Mouse (Mus musculus) left cerebral cortex, adult 8-10 months (tissue): ENCODE measurements around the gene Atmin. TPM values are rescaled to one million over a fixed set of nuclear protein-coding genes. Genes with fewer than 3 reads are reported as not detected.
A peak's percentile ranks its signal among the peaks of the same experiment; 100 is the strongest.

Experiments
- DNase-seq, 2 experiments: peaks; one replicate each; pipeline ENCODE4 v3.0.0; 2022; ENCODE audit warnings: low spot score in 2 of 2
- total RNA-seq, 4 experiments: library from RNA; stranded (reverse); gene quantifications; 2 replicates each; pipeline ENCODE4 v1.2.4; 2022

The Atmin gene
- total RNA-seq, 4 experiments from 2014 or later = 66.7 to 75.1 (median 71.3) TPM

DNA sequence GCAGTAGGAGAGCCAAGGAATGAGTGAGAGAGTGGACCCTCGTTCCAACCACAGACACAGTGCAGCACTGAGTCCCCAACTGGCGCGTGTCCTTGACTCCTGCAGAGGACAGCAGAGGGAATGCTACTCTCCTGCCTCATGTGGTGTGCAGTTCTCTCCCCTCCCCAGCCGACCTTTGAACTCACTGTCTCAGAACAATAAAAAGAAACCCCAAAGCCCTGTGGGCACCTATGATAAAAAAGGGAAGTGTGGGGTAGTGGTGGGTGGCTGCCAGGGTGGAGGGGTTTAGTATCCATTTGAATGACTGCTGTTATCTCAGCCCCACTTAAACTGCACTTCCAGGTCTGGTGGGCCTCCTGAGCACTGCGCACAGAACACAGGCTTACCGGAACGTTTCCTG lies 4.4 kb downstream of the Atmin start:
- DNase-seq = no peak

DNA sequence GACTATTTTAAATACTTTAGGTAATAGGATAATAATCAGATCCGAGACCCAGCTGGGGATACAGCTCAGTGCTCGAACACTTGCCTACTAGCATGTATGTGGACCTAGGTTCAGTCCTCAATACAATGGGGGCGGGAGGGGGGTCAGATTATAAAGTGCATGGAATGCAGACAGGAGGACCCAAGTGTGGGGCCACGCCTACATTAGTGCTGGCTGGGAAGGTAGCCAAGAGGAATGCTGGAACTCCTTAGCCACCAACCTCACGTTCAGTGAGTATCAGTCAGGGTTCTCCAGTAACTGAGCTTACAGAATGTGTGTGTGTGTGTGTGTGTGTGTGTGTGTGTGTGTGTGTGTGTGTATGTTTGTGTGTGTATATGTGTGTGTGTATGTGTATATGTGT lies 8.2 kb downstream of the Atmin start:
- DNase-seq = no peak

DNA sequence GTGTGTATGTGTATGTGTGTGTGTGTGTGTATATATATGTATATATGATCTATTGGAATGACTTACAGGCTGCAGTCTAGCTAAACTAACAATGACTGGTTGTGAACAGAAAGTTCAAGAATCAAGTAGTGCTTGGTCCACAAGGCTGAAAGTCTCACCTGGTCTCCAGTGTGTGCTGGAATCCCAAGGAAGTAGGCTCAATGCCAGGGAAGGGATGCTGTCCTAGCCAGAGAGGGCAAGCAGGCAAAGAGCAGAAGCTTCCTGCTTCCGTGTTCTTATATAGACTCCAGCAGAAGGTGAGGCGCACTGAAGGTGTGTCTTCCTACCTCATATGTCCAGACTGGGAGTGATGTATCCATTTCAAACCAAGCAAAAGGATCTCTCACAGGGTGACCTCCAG lies 8.6 kb downstream of the Atmin start:
- DNase-seq = no peak

DNA sequence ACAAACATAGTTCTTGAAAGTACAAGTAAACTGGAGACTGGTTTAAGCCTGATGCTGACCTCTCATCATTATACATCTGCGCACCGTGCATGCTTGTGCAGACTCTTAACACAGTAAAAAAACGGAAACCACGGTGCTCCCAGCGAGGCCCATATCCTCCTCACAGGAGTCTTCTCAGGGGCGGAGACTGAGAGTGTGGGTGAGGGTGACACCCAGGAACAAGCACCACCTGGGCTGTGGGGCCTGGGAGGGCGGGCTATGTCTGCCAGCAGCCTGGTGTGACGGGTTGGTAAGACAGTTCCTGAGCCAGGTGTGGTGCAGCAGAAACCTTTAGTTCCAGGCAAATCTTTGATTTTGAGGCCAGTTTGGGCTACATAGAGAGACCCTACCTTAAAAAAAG lies 9.2 kb downstream of the Atmin start:
- DNase-seq = no peak

GRCm38 (mm10) chr8:116954415-116954814 lies 11.2 kb downstream of the Atmin start:
- DNase-seq = peak; percentile 53 to 95

DNA sequence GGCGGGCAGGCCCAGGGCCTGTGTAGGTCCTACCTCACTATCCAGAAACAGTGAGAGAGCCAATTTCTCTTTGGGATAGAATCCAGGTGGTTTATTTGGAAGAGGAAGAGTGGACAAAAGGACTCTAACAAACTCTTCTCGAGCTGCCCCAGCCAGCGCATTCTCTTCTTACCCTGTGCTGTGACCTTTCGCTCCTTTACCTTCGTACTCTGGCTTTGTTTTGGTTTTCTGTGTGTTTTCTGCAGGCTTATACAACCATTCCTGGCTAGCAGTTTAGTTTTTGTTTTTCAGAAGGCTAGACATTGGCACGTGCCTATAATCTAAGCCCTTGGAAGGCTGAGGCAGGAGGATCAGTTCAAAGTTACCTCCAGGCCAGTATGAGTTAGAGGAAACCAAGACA lies 26.3 kb downstream of the Atmin start:
- DNase-seq = no peak

- no peak for DNase-seq
Observed at GRCm38 (mm10) chr8:116975066-116975465, 31.9 kb downstream of the Atmin start.

DNA sequence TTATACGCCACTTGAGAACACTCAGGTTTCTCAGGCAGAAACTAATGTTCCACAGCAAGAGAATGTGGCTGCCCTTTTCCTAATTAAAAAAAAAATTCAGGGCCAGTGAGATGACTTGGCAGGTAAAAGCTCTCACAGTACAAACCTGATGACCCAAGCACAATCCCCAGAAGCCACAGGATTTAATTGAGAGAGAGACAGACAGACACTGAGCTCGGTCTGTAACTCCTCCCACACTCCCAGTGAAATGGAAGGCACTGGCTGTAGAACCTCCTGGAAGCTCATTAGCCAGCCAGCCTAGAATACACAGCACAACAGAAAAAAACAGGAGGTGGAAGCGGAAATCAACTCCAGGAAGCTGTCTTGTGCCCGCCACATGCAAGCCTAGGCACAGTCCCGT lies 32.4 kb downstream of the Atmin start:
- DNase-seq = no peak

GRCm38 (mm10) chr8:116978052-116978451 lies 34.9 kb downstream of the Atmin start:
- DNase-seq = no peak

DNA sequence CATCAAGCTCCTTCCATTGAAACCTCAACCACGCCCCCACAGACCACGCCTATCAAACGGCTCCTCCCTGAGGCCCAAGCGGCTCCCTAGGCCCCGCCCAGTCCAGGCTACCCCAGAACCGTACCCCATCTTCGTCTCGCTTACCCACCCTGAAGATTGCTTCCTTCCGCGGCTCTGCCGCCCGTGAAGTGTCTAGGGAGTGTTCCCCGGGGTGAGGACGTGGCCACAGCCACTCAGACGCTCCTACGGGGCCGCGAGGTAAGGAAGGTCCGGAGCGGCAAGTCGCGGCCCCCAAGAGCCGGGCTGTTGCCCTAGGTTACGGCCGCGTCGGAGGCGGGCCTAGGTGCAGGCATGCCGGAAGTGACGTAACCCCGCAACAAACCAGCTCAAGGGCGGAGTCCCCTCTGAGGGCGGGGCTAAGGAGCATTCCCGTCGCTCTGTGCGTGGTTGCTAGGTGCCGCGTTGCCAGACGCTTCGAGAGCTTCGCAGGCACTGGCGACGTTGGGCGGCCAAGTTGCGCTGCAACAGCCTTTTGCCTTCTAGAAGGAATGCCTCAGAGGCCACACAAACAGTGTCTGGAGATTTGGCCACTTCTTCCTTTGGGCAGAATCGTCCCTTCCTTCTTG lies 35.6 kb downstream of the Atmin start, which contains the start of gene 1700030J22Rik:
1700030J22Rik (minus strand) TSS at position 329 of the 626 bp plus-strand sequence.
- peak; percentile 97 for DNase-seq

- no peak for DNase-seq
Observed at GRCm38 (mm10) chr8:116980117-116980516, 36.9 kb downstream of the Atmin start.

GRCm38 (mm10) chr8:116989842-116990241 lies 46.6 kb downstream of the Atmin start:
- DNase-seq = no peak

- no peak for DNase-seq
Observed at GRCm38 (mm10) chr8:116991241-116991640, 48.0 kb downstream of the Atmin start.

- DNase-seq = no peak
Observed at GRCm38 (mm10) chr8:116992176-116992971, 49.2 kb downstream of the Atmin start.

DNA sequence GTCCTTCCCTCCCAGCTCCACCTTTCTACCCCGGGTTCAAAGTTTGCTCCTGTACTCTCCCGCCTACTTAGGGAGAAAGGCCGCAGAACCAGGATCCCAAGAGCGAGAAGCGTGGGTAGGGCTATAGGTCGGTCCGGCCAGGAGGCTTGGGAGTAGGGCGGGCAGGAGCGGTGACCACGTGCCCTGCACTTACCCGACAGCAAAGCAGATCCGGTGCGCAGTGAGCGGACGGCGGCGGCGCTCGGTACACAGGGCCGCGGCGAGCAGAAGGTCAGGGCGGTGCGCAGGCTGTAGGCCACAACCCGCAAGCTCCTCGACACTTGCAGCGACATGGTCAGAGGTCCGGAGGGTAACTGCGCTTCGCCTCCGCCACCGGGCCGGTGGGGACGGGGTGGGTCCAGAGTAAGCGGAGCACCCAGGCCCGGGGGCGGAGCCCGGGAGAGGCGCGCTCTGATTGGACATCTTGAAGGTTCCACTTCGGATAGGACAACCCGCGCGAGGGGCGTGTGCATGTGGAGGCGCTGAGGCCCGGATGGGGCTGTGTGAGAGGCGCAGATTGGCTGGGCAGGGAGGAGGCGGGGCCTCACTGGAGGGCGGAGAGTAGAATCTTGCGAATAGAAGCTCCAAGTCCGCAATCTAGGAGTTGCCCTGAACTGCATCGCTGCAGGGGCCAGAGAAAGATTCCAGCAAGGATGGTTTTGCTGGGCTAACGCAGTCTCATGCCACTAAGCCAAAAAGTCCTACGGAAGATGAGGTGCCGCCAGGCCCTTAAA lies 50.1 kb downstream of the Atmin start, which contains the start of gene Gcsh:
Gcsh (minus strand) TSS at position 443 of the 773 bp plus-strand sequence.
- DNase-seq = peak; percentile 91 to 98

- no peak for DNase-seq
Observed at GRCm38 (mm10) chr8:116994016-116994716, 51.0 kb downstream of the Atmin start.

Other genes with a start within 250 kb of the Atmin start
- gene Cdyl2, start 210.4 kb upstream of the Atmin start, total RNA-seq = 10 to 100 TPM; 13.9 to 16.7 (median 15.5) TPM
- 10 to 100 TPM; 12.9 to 18.6 (median 16.0) TPM for gene Cmc2, start 21.9 kb upstream of the Atmin start, total RNA-seq
- 1 to 10 TPM; 1.7 to 3.6 (median 2.7) TPM for gene Cenpn, start 21.7 kb upstream of the Atmin start, total RNA-seq
- gene 1700030J22Rik, start 35.6 kb downstream of the Atmin start, total RNA-seq = 10 to 100 TPM; 10.7 to 11.9 (median 11.3) TPM
- gene Gcsh, start 50.1 kb downstream of the Atmin start, total RNA-seq = 10 to 100 TPM; 40.5 to 44.8 (median 42.6) TPM
- gene Pkd1l2, start 139.1 kb downstream of the Atmin start, total RNA-seq = under 1 TPM; 0.07 to 0.23 (median 0.09) TPM
- not detected for gene Bco1, start 152.5 kb downstream of the Atmin start, total RNA-seq
- 10 to 100 TPM; 17.0 to 18.2 (median 17.5) TPM for gene Gan, start 214.7 kb downstream of the Atmin start, total RNA-seq